Mouse (Mus musculus): ENCODE results near the gene Olfr494.

Gene Olfr494

DNA sequence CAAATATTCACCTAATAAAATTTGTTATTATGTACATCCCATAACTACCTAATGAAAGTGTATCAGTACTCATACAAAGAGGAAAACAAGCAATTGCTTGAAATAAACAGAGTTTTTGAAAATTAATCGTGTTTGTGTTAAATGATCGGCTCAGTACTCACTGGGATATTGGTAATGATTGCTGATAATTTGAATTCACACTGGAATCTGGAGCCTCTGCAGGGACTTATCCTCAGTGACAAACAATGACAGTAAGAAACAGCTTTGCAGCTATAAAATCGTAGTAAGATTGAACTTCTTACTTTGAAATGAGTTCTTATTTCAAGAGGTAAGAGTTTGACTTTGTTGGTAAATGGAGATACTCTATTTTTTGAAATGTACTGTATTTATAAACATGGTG is at the start of gene Olfr494:
Gene Olfr494 (plus strand): TSS at position 301 of the 400 bp plus-strand sequence.
- no peak for DNase-seq (ENCODE audit: low spot score in 2 of 2)

DNA sequence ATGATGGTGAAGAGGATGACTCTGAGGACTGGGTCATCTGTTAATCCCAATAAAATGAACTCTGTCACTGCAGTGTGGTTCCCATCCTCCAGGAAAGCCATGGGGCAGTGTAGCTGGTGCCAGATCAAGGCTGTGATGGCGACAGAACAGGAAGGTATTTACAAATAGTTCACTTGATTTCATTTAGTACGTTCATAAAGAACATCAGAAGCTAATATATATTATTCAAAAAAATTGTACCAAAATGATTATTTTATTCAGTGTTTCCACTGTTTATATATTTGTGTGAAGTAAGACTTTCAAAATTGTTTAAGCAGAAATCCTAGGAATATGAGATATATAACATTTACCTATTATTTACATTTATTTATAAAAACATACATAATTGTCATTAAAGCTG is 41.6 kb upstream of the Olfr494 start, which contains the start of gene Olfr492:
Gene Olfr492 (minus strand): TSS at position 101 of the 400 bp plus-strand sequence.
- DNase-seq (ENCODE audit: low spot score in 2 of 2), result no peak

DNA sequence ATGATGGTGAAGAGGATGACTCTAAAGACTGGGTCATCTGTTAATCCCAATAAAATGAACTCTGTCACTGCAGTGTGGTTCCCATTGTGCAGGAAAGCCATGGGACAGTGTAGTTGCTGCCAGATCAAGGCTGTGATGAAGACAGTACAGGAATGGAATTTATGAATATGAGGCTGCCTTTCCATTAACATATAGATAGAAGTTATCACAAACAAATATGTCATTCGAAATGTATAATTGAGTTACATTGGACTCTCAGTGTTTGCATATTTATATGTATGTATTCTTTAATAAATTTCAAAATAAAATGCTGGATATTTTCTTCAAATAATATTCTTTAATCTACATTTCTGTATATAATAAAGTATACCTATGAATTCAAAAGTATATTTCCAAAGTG is 18.3 kb upstream of the Olfr494 start, which contains the start of gene Olfr493:
Gene Olfr493 (minus strand): TSS at position 101 of the 400 bp plus-strand sequence.
- DNase-seq (ENCODE audit: low spot score in 2 of 2), result no peak

DNA sequence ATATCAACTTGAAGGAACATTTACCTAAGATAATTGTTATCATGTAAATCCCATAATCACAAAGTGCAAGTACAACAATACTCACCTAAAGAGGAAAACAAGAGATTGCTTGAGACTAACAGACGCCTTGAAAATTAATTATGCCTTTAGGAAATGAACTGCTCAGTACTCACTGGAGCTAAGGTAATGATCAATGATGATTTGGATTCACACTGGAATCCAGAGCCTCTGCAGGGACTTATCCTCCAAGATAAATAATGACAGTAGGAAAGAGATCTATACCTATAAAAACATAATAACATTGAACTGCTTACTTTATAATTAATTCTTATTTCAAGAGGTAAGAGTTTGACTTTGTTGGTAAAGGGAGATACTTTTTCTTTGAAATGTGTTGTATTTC is 27.7 kb downstream of the Olfr494 start, which contains the start of gene Olfr495:
Gene Olfr495 (plus strand): TSS at position 301 of the 400 bp plus-strand sequence.
- no peak for DNase-seq (ENCODE audit: low spot score in 2 of 2)
